Mouse (Mus musculus): ENCODE data around the gene Mrpl16.
A peak's percentile ranks its signal among the peaks of the same experiment; 100 is the strongest.

- TF ChIP-seq GATA1 (IDR thresholded peaks at IDR 0.05; ENCODE audit: borderline replicate concordance, low read length) (no peak), TAL1 (conservative IDR thresholded peaks at IDR 0.05; ENCODE audit: low read depth, low read length) (peak; percentile 66), CTCF (IDR thresholded peaks at IDR 0.05; ENCODE audit: low read depth, low read length) (no peak), GATA2 (IDR thresholded peaks at IDR 0.05; ENCODE audit: borderline replicate concordance, low read depth, low read length) (no peak)
Observed at GRCm38 (mm10) chr19:11725915-11726314, 44.3 kb upstream of the Mrpl16 start.
